Mouse (Mus musculus): ENCODE measurements at regions not wholly inside any gene's neighbourhood (a gene's known extent, or its start where the extent isn't known, plus 50 kb on each side); places are given as distances from the start of the nearest gene placed in this dataset.
"Not testable (repeated sequence)": the region's sequence is repeated elsewhere in the genome, so short reads cannot be mapped to it uniquely, and the experiment has no call there.

DNA sequence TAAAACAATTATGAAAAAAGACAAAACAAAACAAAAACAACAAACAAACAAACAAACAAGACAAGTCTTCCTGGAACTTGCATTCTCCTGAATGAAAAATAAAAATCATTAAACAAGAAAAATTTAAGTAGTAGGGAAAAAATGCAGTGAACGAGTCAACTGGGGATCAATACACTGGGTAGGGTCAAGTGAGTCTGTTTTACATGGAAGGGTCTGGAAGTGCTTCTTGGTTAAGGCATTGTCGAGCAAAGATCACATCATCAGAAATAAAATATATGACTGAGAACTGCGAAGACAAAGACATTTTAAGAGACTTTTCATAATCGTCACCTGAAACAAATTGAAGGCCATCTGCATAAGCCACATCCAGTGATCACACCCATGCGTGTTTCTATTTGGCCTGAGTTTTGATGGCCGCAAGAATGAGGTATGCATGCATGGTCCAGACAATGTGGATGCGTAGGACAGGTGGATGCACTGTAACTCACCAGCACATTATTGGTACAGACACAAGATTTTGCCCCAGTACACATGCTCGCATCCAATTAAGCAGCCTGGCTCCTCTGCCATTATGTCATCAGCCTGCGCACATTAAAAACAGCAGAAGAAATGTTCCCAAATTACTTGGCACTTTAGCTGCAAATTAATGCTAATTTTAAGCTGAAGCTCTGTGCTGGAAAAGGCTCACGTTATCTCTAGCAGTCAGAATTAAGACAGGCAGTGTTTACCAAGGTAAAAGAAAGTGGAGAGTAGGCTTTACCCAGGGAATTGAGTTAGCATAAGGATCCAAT, 475.3 kb downstream of the Lmo7 start:
- in situ Hi-C loops (cut with MboI, MseI): no loop called here

DNA sequence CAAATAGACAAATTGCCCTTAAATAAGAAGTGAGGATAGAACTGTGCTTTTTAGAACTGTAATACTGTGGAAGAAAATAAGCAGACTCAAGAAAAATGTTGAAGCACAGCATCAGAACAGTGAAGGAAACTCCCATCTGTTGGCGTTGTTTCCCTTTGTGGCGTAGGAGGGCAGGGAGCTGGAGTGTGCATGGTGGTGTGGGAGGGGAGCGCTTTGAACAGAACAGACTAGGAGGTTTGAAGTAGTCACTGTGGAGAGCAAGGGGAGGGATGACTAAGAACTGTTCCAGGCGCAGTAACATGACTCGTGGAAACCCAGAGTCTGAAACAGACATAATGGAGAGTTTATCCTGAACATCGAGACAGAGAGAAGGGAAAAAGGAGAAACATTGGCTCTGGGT, 469.7 kb downstream of the Lmo7 start:
- in situ Hi-C loops (cut with MboI, MseI): no loop called here

GRCm38 (mm10) chr14:102190786-102191185, 461.0 kb downstream of the Lmo7 start:
- in situ Hi-C loops (cut with MboI, MseI): no loop called here

DNA sequence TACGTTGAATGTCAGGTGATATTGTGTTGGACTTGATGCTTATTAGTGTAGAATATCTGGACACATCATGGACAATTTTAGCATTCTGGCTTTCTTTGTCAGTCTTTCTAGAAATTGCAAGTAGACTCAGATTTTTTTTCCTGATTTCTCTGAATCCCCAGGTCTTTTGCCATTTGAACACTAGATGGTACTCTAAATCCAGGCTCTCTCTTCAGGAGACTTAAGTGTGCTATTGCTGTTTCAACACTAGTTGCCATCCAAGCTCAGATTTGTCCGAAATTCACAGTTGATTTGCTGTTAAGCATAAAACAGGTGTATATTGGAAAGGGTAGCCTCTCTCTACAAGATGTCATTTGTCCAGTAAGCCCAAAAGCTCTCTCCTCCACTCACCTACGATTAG, 451.5 kb downstream of the Lmo7 start:
- in situ Hi-C loops (cut with MboI, MseI): no loop called here

DNA sequence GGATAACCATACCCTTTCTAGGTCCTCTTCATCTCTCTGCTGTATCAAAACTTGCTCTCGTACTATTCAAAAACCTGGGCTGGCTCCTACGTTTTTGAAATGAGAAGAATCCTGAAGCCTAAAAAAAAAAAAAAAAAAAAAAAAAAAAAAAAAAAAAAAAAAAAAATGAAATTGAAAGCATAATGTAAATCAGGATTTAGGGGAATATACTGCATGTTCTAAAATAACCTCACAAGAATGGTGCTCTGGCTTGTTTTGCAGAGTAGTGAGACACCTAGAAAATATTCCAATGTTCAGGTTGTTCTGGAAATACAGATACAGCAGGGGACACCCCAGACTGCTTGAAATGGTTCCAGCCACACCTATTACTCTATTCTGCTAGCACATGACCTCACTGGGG, 442.0 kb downstream of the Lmo7 start:
- in situ Hi-C loops (cut with MboI, MseI): loop anchor here (10.0 kb wide), 1 partner anchor 477 kb away; no protein-coding TSS in a partner anchor

DNA sequence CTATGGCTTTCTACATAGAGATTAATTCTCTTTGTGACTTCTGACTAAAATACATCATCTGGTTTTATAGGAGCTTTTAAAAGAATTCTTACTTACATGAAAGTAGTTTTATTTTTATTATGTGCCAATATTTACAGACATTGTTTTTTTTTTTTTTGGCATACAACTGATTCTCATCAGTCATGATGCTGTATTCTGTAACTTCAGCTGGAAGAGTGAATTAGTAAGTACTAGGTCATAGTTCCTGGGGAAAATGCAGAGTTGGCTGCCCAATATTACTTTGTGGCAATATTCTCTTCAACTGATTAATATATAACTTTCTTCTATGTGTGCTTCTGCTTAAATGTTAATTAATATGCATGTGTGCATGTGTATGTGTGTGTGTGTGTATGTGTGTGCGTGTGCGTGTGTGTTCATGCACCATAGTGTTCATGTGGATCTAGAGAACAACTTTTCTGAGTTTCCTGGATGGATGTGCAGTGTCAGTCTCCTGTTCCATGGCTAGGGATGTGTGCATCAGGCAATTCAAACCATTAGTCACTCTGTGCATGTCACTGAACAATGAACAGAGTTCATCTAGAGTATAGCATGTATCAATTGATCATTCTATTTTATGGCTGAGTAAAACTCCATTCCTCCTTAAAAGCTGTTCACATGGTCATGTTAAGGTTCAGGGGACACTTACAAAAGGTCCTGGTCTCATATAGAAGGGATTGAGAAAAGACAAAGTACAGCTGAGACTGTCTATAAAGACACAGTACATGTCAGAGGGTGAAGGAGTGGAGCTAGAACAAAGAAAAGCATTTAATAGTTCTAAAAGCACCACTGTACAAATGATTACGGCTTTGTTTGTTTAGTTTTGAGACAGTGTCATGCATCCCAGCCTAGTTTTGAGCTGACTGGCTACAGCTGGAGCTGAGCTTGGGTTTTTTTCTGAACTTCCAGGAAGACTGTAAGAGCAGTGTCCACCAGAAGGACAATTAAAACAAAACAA, 431.8 kb downstream of the Lmo7 start:
- in situ Hi-C loops (cut with MboI, MseI): no loop called here

GRCm38 (mm10) chr14:102150410-102150809, 420.7 kb downstream of the Lmo7 start:
- in situ Hi-C loops (cut with MboI, MseI): not testable (repeated sequence)

GRCm38 (mm10) chr14:102142720-102143119, 413.0 kb downstream of the Lmo7 start:
- in situ Hi-C loops (cut with MboI, MseI): no loop called here

GRCm38 (mm10) chr14:102138936-102139335, 409.2 kb downstream of the Lmo7 start:
- in situ Hi-C loops (cut with MboI, MseI): no loop called here

GRCm38 (mm10) chr14:102118166-102118565, 388.4 kb downstream of the Lmo7 start:
- in situ Hi-C loops (cut with MboI, MseI): no loop called here

DNA sequence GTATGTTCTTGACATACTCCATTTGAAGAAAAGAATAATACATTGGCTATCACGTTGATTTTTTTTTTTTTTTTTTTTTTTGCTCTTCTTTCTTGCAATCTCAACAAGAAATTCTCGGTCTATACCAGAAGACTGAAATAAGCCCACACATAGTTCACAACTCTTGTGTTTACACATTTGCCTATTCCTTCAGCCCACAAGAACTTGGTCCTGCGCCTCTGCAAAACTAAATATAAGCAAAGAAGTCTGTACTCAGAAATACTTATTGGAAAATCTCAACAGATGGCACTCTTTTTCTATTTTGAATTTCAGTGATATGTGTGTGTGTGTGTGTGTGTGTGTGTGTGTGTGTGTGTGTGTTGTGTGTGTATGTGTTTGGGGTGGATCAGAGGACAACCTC, 376.4 kb downstream of the Lmo7 start:
- in situ Hi-C loops (cut with MboI, MseI): no loop called here

GRCm38 (mm10) chr14:102094105-102094504, 364.3 kb downstream of the Lmo7 start:
- in situ Hi-C loops (cut with MboI, MseI): no loop called here

GRCm38 (mm10) chr14:102092557-102092956, 362.8 kb downstream of the Lmo7 start:
- in situ Hi-C loops (cut with MboI, MseI): no loop called here

GRCm38 (mm10) chr14:102048932-102049331, 319.2 kb downstream of the Lmo7 start:
- in situ Hi-C loops (cut with MboI, MseI): no loop called here

GRCm38 (mm10) chr14:102048485-102048884, 318.7 kb downstream of the Lmo7 start:
- in situ Hi-C loops (cut with MboI, MseI): no loop called here

- in situ Hi-C loops (cut with MboI, MseI): no loop called here
Measured at GRCm38 (mm10) chr14:102038145-102038544, 308.4 kb downstream of the Lmo7 start.

GRCm38 (mm10) chr14:102037487-102037886, 307.7 kb downstream of the Lmo7 start:
- in situ Hi-C loops (cut with MboI, MseI): no loop called here

DNA sequence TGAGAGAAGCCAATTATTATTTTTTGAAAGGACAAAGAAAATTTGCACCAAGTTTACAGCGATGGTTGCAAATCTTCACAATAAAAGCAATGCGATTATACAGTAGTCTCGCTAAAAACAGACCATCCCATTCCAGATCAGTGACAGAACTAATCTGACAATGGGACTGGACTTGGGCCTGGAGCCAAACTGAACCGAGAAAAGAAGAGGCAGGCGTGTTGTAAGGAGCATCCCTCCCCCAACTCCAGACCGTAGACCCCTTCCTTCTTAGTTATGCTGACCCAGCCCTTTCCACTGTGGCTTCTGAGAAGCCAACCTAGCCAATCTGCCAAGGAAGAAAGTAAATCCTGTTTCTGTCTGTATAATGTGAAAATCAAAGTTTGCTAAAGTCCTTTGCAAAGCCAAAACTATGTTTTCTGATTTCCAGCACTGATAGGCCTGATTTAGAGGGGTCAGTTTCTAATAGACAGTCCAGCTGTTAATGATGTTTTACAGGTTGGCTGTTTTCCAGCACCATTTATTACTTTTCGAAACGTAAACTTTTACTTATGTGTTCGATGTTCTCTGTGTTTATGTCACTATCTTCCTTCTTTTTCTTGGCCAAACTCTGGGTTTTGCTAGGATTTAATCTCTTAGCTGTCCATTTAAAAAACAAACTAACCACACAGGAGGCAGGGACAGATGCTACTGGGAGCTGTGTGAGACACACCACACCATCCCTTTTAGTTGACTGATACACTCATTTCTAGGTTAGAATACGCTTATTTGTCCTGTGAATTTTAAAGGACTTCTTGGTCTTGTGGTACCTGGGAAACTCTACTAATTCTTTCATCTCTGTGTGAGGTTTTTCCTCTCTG, 301.5 kb downstream of the Lmo7 start:
- in situ Hi-C loops (cut with MboI, MseI): no loop called here

- in situ Hi-C loops (cut with MboI, MseI): no loop called here
Measured at GRCm38 (mm10) chr14:102024646-102025045, 294.9 kb downstream of the Lmo7 start.

GRCm38 (mm10) chr14:102020161-102020605, 290.4 kb downstream of the Lmo7 start:
- in situ Hi-C loops (cut with MboI, MseI): no loop called here

GRCm38 (mm10) chr14:102019320-102019719, 289.6 kb downstream of the Lmo7 start:
- in situ Hi-C loops (cut with MboI, MseI): no loop called here
